Mouse (Mus musculus): ENCODE measurements around the gene Ulk4. TPM values are rescaled to one million over a fixed set of nuclear protein-coding genes. Genes with fewer than 3 reads are reported as not detected.
"Not testable (repeated sequence)": the region's sequence is repeated elsewhere in the genome, so short reads cannot be mapped to it uniquely, and the experiment has no call there.

Gene Ulk4
- total RNA-seq, 1 experiment from 2014 or later = 4.0 TPM

DNA sequence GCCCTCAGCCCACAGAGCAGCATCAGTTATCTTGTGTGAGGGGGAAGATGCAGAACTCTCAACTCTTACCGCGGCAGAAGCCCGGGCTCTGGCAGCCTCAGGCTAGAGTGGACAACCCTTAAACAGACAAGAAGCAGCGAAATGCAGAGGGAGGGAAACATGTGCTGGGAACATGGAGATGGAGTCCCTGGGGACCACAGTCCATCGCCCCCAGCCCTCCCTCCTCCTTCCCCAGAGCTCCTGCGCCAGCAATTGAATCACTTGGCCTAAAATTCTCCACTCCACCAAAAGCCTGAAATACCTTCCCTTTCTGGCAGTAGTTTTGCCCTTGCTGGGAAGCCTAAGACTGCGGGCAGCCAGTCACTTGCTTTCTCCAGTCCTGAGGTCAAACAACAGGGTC, 72.0 kb downstream of the Ulk4 start:
- ATAC-seq (ENCODE audit: extremely low read depth, insufficient number of reproducible peaks, low FRiP score, poor library complexity, severe bottlenecking) = no peak

DNA sequence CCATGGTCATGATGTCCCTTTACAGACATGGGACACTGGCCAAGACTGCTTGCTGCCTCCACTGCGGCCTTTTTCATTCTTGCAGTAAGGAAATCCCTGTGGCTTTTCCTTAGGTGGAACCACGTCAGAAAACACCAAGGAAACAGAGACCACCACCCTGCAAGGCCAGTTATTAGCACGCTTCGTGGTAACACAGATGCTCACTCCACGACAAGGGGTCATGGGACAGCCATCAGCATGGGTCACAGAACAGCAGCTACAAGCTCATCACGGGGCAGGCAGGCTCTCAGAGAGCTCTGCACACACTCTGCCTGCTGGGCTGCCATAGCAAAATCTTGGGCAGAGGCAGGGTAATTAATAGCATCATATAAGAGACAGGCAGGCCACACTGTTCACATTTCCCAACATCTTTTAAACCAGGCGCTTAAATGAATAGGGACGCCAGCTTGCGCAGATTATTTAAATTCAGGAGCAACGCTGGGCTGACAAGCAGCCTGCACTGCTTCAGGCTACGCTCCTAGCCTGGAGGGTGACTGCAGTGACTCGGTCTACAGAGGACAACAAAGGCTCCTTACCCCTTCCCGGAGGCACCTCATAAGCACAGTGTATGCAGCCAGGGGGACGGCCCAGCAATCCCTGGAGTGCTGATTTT, 72.7 kb downstream of the Ulk4 start:
- no peak for ATAC-seq (ENCODE audit: extremely low read depth, insufficient number of reproducible peaks, low FRiP score, poor library complexity, severe bottlenecking)

DNA sequence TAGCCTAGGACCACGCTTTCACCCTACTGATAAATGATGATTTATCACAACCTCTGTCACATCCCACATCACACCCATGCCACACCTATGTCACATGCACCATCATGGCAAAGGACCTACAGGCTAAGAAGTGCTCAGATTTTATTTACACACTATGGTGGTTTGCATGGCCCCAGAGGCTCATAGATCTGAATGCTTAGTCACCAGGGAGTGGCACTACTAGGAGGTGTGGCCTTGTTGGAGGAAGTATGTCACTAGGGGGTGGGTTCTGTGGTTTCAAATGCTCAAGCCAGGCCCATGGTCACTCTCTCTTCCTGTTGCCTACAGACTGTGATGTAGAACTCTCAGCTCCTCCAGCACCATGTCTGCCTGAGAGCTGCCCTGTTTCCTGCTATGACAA, 73.3 kb downstream of the Ulk4 start:
- no peak for ATAC-seq (ENCODE audit: extremely low read depth, insufficient number of reproducible peaks, low FRiP score, poor library complexity, severe bottlenecking)

DNA sequence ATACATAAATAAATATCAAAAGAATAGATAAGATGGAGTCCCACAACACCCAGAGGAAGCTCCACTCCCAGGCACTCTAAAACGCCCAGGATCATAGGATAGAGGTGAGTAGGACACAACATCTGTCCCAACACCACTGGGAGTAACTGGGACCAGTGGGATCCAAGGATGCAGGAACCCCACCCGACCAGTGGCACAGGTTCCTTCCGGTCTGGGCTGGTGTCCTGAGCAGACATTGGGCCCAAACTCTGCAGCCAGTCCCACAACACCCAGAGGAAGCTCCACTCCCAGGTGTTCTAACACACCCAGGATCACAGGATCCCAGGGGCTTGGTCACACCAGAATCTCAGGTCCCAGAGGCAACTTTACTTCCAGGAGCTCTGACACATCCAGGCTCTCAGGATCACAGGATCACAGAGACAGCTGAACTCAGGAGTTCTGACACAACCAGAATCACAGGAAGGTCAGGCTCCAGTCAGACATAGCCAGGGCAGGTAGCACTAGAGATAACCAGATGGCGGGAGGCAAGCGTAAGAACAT, 77.8 kb downstream of the Ulk4 start:
- ATAC-seq (ENCODE audit: extremely low read depth, insufficient number of reproducible peaks, low FRiP score, poor library complexity, severe bottlenecking) = not testable (repeated sequence)

DNA sequence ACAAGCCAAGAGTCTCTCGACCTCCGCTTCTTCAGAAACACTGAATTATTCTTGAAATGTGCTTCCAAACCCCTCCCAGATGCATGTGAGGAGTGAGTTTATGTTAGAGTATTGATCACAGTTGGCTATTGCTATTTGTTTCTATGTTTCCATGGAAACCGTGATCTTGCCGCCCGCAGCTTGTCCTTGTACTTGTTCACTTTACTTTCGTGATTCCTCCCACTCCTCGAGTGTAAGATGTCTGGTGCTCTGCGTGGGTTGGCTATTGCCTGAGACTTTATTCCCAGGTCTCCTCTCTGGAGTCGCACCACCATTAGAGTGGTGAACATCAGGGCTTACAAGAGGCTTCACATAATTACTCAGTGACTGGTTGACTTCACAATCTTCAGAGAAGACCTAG, 80.5 kb downstream of the Ulk4 start:
- ATAC-seq (ENCODE audit: extremely low read depth, insufficient number of reproducible peaks, low FRiP score, poor library complexity, severe bottlenecking) = no peak

DNA sequence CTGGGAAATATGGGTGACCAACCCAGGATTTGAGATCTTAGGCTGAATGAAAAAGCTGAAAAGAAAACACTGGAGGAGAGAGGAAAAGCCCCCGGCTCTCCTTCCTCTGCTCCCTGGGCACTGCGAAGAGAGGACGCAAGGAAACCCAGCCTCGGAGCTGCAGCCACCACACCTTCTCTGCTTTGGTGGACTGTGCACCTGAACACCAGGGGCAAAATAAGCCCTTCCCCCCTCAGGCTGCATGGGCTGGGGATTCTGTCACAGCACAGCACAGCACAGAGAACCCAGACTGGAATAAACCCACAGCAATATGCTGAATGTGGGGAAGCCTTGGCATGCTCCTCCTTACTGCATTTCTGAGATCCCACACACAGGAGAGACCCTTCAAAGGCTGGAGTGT, 81.9 kb downstream of the Ulk4 start:
- no peak for ATAC-seq (ENCODE audit: extremely low read depth, insufficient number of reproducible peaks, low FRiP score, poor library complexity, severe bottlenecking)

DNA sequence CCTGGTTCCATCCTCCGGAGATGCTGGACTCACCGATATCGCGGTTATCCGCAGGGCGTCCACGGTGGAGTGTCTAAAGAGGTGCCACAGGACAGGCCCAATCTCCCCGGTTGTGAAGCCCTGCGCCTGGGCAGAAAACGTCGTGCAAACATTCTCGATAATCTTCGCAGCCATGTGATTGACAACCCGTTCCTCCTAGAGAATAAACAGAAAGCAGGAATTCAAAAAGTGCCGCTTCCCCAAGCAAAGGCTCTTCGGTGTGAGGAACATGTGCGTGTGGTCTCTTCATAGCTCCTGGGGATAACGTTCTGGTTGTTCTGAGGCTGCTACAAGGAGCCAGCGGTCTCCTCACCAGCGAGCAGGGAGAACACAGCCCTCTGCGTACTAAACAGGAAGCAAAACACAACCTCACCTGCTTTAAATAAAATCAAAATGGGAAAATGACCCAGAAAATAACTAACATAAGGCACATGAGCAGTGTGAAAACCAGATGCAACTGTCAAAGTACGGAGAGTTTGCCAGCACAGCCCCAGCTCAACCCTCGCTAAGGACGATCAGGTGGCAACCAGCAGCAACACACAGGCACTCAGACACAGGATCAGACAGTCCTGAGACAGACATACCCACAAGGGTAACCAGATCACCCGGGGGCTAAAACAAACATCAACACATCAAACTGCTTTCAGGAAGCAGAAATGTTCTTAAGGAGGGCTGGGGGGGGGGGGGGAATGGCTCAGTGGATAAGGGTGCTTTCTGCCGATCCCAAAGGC, 84.2 kb downstream of the Ulk4 start:
- no peak for ATAC-seq (ENCODE audit: extremely low read depth, insufficient number of reproducible peaks, low FRiP score, poor library complexity, severe bottlenecking)

DNA sequence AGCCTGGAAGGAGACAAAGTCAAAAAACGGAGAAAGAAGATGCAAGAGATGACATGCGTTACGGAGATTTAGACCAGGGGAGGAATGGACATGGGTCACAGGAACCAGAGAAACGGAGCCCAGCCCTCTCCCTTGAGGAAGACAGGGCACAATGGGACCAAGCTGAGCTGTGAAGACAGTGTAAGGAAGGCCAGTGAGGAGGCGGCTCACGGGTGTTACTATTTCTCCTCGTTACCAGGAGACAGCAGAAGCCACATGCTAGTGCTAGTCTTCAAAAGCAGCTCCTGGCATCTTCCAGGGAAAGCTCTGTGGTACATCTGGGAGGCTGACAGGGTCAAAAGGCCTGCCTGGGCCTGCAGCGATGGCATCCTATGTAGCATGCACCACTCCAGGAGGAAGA, 89.2 kb downstream of the Ulk4 start:
- ATAC-seq (ENCODE audit: extremely low read depth, insufficient number of reproducible peaks, low FRiP score, poor library complexity, severe bottlenecking) = no peak

DNA sequence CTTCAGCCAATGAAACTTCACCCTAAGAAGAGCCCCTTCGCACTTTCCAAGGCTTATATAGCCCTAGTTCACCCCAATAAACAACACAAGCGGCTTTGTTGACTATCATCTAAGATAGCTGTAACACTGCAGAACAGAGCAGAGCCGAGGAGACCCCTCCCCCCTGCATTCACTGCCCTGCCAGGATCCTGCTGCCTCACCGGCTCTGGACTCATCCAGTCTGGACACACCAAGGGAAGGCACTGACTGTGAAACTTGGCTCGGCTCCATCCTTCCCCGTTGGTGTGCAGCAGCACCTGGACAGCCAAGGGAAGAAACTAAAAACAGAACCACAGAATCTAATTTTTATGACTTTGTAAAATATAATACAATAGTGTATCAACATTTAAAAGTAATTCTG, 91.2 kb downstream of the Ulk4 start:
- no peak for ATAC-seq (ENCODE audit: extremely low read depth, insufficient number of reproducible peaks, low FRiP score, poor library complexity, severe bottlenecking)

DNA sequence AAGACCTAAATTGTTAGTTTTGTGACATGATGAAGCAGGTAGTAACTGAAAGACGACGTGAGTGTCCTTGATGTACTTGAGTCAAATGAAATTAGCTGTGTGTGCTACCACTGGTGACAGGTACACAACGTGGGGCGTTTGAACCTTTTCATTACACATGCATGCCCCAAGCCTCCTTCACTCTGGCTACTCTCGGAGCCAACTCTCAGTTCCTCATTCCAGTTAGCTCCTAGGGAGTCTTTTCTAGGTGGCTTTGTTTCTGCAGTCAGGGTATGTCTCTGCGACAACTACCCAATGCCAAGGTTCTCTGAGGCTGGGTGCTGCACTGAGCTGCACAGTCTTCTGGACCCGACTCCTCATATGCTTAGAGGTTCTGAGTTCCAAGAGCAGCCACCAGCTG, 100.6 kb downstream of the Ulk4 start:
- ATAC-seq (ENCODE audit: extremely low read depth, insufficient number of reproducible peaks, low FRiP score, poor library complexity, severe bottlenecking) = no peak

DNA sequence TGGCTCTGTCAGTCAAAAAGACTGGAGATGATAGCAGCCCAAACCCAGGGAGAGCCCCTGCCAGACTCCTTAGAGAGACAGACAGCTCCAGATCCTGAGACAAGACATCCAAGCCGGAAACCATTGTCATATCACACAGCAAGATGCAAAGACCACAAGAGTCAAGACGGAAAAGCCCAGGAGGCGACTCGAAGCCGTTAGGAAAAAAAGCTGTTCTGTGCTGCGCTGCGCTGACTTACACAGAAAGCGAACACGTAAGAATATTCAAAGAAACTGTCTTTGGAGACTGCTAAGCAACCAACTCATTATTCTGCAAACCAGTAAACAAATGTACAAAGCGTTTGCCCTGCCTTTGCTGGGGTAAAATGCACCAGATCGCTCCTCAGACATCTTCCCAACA, 101.8 kb downstream of the Ulk4 start:
- no peak for ATAC-seq (ENCODE audit: extremely low read depth, insufficient number of reproducible peaks, low FRiP score, poor library complexity, severe bottlenecking)

DNA sequence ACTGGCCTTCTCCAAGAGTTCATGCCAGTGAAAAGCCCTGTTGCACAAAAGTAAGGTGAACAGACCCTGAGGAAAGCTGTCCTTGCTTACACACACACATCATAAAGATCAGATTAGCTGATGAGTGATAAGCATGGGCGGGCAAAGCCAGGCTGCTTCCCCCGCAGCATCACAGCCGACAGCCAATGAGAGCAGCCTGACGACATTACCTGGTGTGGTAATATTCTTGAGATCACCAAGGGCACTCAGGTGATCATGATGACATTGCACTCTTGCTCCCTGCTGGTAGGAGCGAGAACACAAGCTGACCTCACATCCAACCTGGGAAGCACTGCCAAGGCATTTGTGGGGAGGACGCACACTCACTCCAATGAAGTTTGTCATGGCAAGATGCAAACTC, 104.9 kb downstream of the Ulk4 start:
- ATAC-seq (ENCODE audit: extremely low read depth, insufficient number of reproducible peaks, low FRiP score, poor library complexity, severe bottlenecking) = no peak

DNA sequence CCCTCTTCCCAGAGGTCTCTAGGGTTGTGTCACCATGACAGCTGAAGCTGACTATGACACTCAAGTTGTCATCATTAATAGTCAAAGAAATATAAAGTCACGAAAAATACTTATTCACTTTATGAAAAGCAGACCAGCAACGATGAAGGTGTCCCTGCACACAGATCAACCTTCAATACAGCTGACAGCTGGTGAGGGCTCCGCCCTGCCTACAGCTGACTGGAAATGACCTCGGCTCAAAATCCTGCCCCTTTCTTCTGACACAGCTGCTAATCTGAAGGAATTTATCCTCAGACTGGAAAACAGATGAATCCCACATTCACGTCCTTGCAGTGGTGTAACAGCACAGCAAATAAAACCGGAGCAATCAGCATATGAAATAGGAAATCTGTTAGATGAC, 105.4 kb downstream of the Ulk4 start:
- ATAC-seq (ENCODE audit: extremely low read depth, insufficient number of reproducible peaks, low FRiP score, poor library complexity, severe bottlenecking) = no peak

DNA sequence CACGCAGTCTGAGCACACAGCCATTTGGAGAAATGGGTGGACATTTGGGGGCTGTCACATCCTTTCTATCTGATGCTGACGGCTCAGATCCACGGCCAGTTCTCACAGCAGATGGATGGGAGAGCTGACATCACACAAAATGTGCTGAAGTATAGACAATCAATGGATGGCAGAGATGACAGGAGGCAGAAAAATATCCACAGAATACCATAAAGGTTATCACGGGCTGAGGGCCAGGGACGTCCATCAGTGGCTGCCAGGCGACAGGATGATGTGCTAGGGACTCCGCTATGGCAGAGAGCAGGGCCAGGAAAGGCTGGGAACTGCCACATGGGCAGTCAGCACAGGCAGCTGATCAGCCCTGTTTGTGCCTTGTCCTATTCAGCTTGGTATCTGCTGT, 112.4 kb downstream of the Ulk4 start:
- ATAC-seq (ENCODE audit: extremely low read depth, insufficient number of reproducible peaks, low FRiP score, poor library complexity, severe bottlenecking) = no peak

DNA sequence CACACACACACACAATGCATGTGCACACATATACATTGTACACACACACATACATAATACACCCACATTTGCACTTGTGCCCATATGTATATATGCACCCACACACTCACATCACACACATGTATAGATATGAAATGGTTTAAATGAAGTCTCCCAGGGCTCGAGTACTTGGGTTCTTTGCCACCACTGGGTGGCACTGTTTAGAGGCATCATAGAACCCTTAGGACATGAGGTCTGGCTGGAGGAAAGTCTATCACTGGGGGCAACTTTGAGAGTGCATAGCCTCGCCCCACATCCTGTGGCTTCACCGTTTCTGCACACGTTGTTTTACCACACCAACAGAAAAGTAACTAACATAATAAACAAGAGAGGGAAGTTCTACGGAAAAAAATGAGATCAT, 114.2 kb downstream of the Ulk4 start:
- ATAC-seq (ENCODE audit: extremely low read depth, insufficient number of reproducible peaks, low FRiP score, poor library complexity, severe bottlenecking) = no peak

DNA sequence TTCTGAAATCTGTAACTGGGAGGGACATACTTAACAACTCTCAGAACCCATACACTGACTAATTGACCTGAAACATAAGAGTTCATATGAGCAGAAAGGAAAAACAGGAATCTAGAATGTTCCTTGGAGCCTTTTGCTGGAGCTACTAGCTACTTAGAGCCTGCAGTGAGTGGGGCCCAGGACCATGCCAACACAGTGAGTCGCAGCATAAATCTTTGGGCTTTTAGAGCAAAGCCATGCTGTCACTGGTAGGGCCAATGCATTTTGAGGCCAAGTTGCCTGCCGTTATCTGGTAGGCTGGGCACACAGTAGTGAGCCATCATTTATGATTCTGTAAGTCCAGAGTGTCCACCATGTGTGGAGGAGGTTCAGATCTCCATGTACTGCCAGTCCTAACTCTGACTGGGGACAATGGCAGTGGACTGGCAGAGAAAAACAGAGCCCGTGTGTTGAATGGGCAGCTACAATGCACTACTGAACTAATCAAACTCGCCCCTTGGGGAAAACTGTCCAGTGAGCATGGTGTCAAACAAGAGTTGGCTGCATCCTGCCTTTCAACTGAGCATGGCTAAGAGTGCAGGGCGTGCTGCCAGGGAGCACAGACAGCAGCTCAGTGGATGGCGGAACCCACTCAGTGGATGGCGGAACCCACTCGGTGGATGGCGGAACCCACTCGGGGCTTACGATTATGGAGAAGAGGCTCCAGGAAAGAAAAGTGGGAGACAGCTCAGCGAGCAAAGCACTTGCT, 115.0 kb downstream of the Ulk4 start:
- ATAC-seq (ENCODE audit: extremely low read depth, insufficient number of reproducible peaks, low FRiP score, poor library complexity, severe bottlenecking) = no peak

DNA sequence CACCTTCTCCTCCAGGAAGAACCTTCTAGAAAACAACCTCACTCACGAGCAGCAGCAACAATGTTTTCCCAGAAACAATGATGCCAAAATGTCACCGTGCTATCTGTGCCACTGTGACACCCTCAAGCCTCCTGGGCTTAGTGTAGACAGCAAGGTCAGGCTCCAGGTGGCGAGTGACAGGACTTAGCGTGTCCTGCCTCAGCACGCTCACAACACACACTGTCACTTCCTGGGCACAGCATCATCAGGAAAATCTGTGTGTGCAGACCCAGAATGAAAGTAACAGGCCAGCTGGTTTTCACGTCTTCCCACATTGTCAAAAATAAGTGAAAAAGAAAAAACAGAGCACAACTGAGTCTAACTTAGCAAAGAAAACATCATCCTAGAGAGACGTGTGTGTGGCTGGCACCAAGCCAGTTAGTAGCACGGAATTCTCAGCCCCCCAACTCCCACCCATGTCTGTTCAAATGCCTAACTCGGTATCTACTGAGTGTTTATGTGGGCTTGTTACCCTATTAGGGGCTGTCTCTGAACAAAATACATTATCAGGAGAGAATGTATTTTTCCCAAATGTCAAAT, 120.7 kb downstream of the Ulk4 start:
- no peak for ATAC-seq (ENCODE audit: extremely low read depth, insufficient number of reproducible peaks, low FRiP score, poor library complexity, severe bottlenecking)

DNA sequence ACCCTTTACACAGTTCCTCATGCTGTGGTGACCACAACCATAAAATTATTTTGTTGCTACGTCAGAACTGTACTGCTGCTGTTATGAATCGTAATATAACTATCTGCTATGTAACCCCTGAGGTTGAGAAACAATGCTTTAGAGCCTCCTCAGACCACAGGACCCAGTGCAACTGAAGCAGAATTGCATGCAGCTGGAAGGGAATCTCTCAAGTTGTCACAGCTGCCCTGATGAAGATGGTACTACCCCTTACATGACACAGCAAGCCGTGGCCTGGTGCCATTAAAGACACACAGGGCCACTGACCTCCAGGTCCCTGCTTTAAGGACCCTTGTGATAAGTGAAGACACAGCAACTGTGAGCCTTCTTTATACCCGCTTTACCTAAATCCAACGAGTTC, 123.7 kb downstream of the Ulk4 start:
- no peak for ATAC-seq (ENCODE audit: extremely low read depth, insufficient number of reproducible peaks, low FRiP score, poor library complexity, severe bottlenecking)

DNA sequence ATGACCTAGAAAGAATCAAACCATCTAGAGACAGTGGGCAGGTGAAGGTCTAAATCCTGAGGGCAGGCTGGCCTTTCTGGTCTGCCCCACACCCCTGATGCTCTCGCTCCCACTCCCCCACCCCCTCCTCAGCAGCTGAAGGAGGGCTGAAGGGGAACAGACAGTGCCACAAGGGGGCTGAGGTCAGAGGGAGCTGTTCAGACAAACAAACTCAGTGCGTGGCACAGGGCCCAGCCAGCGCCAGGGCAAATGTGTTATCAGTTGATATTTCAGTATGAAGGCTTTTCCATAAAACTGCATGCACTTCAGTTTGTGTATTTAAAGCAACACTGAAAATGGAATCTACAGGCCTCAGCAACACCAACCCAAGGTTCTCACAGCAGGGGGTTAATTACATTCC, 128.4 kb downstream of the Ulk4 start:
- no peak for ATAC-seq (ENCODE audit: extremely low read depth, insufficient number of reproducible peaks, low FRiP score, poor library complexity, severe bottlenecking)

DNA sequence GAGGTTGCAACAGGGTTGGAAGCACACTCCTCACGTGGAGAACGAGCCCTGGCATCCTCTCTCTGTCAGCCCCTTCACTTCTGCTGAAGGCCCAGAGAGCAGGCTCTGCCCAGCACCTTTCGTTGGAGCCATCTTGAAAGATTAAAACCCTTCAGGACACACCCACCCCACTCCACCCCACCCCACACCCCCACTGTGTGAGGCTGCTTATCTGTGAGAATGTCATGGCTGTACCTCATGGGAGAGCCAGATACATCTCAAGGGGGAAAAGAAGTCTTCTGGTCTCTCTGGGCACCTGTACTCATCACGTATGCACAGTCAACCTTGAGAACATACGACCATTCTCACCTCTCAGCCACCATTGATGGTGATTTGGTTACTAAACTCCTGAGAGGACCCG, 133.8 kb downstream of the Ulk4 start:
- no peak for ATAC-seq (ENCODE audit: extremely low read depth, insufficient number of reproducible peaks, low FRiP score, poor library complexity, severe bottlenecking)
